Mouse (Mus musculus) left cerebral cortex, adult 2 months (tissue): ENCODE data around the gene Pip5k1a. TPM values are rescaled to one million over a fixed set of nuclear protein-coding genes. Genes with fewer than 3 reads are reported as not detected.
"Not testable (repeated sequence)": the region's sequence is repeated elsewhere in the genome, so short reads cannot be mapped to it uniquely, and the experiment has no call there.

Source experiments
- DNase-seq, 2 experiments: peaks; one replicate each; pipeline ENCODE4 v3.0.0; 2021 to 2022; ENCODE audit warnings: low spot score in 2 of 2, mixed read lengths in 1 of 2; ENCODE audit errors: extremely low spot score in 1 of 2
- H3K27ac ChIP-seq: fragments of 200-600 bp; 2 replicates; pipeline ENCODE4 v1.8.1; 2022
- H3K4me3 ChIP-seq: fragments of 200-600 bp; 2 replicates; pipeline ENCODE4 v1.8.1; 2022
- CTCF ChIP-seq: fragments of 200-600 bp; IDR thresholded peaks from 2 replicates; pipeline ENCODE4 v1.8.1; 2022; ENCODE audit warnings: antibody characterized with exemption, mild to moderate bottlenecking, moderate library complexity
- intact Hi-C: fragments of 180-260 bp; cut with DNase I; formaldehyde crosslinking; loops from one replicate; pipeline ENCODE4 v1.15.1; 2025
- total RNA-seq, 2 experiments: library from RNA; stranded (reverse); gene quantifications; 2 replicates each; pipeline ENCODE4 v1.2.3; 2021

Gene Pip5k1a
- total RNA-seq, 2 experiments from 2014 or later: 58.2 to 58.5 TPM

DNA sequence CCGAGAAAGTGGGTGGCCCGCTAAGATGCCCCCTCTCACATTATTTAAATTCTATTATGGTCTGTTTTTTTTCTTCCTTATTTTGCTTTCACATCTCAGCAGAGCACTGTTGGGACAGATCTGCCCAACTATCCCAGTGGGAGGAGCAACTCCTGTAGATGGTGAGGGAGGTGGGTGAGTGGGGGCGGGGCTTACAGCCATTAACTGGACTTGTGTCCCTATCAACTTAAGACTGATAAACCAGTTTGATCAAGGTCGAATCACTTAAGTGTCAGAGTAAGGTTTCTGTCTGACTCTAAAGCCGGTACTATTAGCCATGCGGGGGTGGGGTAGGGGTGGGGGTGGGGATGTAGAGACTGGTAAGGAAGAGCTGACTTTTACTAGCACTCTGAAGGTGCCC, 28.3 kb upstream of the Pip5k1a start:
- Histone ChIP-seq H3K4me3 (peak overlapping the region; percentile 46), H3K27ac (peak overlapping the region; percentile 59; the same call in 1 of the 2 replicates)
- no peak for DNase-seq
- intact Hi-C loops: no loop called here
- no peak for TF ChIP-seq CTCF

DNA sequence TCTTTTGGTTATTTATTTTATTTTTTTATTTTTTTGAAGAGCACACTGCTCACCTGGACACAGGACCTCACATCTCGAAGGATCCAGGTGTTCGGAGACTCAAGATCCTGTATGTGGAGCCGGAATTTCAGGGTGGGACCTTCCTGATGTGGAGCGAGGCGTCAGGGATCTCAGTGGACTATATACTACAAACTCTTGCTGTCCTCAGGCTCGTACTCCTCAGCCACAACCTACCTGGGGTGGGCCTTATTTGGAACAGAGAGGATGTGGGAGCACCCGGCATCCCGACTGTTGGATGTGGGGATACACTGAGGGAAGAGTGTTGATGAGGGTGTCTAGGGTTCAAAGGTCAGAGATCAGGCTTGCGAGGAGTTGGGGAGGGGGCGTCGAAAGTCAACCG, 27.4 kb upstream of the Pip5k1a start:
- H3K4me3 ChIP-seq: peak overlapping the region; percentile 67; the same call in 1 of the 2 replicates
- H3K27ac ChIP-seq, intact Hi-C loops, DNase-seq: not testable (repeated sequence)

DNA sequence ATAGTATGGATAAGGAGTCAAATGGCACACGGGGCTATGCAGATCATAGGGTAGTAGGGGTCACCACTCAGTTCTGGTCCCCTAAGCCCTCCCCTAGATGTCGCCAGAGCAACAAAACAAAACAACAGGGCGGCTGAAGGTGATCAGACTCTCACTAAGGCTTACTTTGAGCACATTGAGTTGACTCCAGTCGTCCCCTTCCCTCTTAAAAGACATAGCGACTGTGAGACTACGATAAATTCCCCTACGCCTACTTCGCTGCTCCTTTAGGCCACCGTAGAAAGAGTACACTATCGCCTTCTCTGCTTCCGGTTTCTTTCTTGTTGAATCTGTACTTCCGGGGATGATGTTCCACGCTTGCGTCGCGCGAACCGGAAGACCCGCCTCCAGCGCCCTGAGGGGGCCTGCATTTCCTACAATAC, 27.0 kb upstream of the Pip5k1a start, which contains the start of the genes Scnm1 and Lysmd1:
Gene Scnm1, minus strand, starts transcription at position 332 of the 422 bp plus-strand sequence.
Gene Lysmd1, plus strand, starts transcription at position 409 of the 422 bp plus-strand sequence.
- peak; percentile 15 for TF ChIP-seq CTCF
- Histone ChIP-seq H3K4me3 (peak within 1 kb of the TSS; percentile 67), H3K27ac (peak within 1 kb of the TSS; percentile 90)
- intact Hi-C loops: no loop called here
- peak; percentile 83 to 89 for DNase-seq

DNA sequence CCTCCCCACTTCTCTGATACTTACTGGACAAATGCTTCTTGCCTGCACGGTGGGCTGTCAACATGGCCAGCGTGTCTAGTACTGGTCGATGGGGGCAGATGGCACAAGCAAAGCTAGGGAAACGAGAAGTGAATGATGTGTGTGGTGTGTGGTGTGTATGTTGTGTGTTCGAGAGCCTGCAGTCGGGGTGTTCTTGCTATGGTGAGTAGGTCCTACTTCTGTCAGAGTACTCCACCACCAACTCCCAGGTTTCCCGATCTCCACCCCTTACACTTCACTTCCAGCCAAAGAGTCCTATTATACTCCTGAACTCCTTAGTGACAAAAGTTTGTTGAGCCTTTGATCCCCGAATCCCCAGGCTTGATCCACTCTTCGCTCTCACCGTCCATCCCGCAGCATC, 26.4 kb upstream of the Pip5k1a start:
- no peak for DNase-seq
- no peak for TF ChIP-seq CTCF
- peak overlapping the region; percentile 90 for H3K27ac ChIP-seq
- intact Hi-C loops: no loop called here
- peak overlapping the region; percentile 67 for H3K4me3 ChIP-seq

GRCm38 (mm10) chr3:95132389-95132788, 25.7 kb upstream of the Pip5k1a start:
- intact Hi-C loops, DNase-seq, H3K4me3 ChIP-seq, H3K27ac ChIP-seq: not testable (repeated sequence)
- TF ChIP-seq CTCF: peak; percentile 42

DNA sequence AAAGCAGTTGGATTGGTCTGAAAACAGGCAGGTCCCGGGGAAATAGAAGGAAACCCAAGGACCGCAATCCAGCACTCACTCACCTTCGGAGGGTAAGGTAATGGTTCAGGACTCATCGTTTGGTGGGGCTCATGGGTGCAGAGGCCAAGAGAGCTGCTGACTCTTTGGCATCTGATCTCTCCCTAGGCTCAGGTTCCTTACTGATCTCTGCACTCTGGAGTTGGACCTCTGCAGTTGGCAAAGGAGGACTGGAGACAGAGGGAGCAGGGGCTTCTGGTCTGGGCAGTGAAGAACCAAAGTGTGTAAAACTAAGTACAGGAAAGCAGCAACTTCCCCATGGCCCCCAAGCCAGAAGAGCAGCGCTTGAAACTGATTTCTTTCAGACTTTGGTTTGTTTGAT, 23.4 kb upstream of the Pip5k1a start:
- intact Hi-C loops: no loop called here
- no peak for TF ChIP-seq CTCF
- no peak overlapping the region for H3K4me3 ChIP-seq
- no peak overlapping the region for H3K27ac ChIP-seq
- DNase-seq: no peak

- intact Hi-C loops: no loop called here
- DNase-seq: no peak
- Histone ChIP-seq H3K4me3 (no peak overlapping the region), H3K27ac (no peak overlapping the region)
- TF ChIP-seq CTCF: no peak
Measured at GRCm38 (mm10) chr3:95129226-95129651, 22.5 kb upstream of the Pip5k1a start.

- Histone ChIP-seq H3K4me3 (no peak overlapping the region), H3K27ac (no peak overlapping the region)
- peak in 1 of 2 experiments; percentile 39 for DNase-seq
- intact Hi-C loops: no loop called here
- TF ChIP-seq CTCF: no peak
Measured at GRCm38 (mm10) chr3:95124972-95125371, 18.2 kb upstream of the Pip5k1a start.

DNA sequence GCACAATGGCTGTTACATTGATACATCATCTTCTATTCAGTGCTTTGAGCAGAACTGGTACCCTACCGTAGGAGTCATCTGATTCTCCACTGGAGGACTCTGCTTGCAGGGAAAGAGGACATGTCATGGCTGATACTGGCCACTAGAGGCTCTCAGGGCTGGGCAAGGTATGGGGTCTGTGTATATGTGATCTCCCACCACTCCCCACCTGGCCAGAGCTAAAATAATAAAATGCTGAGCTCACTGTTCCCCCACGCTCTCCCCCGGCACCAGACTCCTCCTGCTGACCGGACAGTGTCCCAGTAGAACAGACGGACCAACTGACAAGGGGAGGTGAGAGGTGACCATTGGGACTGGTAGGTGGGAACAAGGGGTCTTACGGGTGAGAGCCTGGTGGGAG, 17.5 kb upstream of the Pip5k1a start, which contains the start of gene Tmod4:
Gene Tmod4, plus strand, starts transcription at position 231 of the 400 bp plus-strand sequence.
- peak; percentile 55 for TF ChIP-seq CTCF
- intact Hi-C loops: no loop called here
- Histone ChIP-seq H3K4me3 (no peak within 1 kb of the TSS), H3K27ac (no peak within 1 kb of the TSS)
- DNase-seq: no peak

DNA sequence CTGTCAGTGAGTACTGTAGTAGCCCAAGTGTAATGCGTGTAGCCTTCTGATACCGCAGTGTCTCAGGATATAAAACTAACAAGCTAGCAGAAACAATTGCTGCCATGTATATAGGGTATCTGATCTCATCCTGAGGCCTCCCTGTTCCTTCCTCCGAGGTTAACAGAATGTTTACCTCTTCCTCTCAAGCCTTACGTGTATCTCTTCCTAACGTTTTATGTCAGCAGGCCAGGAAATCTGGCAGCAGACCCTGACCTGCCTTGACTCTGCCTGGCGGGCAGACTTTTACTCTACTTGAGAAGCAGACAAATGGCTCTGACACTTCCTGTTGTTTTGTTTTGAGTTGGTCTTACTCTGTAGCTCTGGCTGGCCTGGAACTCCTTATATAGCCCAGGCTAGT, 14.8 kb upstream of the Pip5k1a start:
- intact Hi-C loops: no loop called here
- no peak overlapping the region for H3K4me3 ChIP-seq
- H3K27ac ChIP-seq: no peak overlapping the region
- no peak for DNase-seq
- no peak for TF ChIP-seq CTCF

DNA sequence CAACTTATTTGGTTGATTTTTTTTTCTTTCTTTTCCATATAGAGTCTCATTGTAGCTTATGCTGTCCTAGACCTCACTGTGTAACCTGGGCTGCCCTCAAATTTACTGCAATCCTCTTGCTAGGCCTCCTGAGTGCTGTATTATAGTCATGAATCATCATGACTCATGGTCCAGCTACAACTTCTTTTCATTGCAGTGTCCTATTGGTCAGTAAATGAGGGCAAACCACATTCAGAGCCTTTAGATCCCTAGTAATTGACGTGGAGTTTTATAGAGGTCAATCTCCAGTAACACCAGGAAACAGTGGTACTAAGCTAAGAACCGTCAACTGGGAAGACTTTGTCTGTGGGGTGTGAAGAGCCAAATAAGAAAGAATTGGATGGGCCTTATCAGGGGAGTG, 11.0 kb upstream of the Pip5k1a start:
- Histone ChIP-seq H3K4me3 (no peak overlapping the region), H3K27ac (no peak overlapping the region)
- TF ChIP-seq CTCF: no peak
- intact Hi-C loops: no loop called here
- no peak for DNase-seq

- H3K4me3 ChIP-seq: no peak overlapping the region
- DNase-seq: no peak
- H3K27ac ChIP-seq: no peak overlapping the region
- intact Hi-C loops: no loop called here
- TF ChIP-seq CTCF: no peak
Measured at GRCm38 (mm10) chr3:95112760-95113159, 6.0 kb upstream of the Pip5k1a start.
